ENCODE assay signal across 18 mouse cellular contexts in the genomic region with DNA sequence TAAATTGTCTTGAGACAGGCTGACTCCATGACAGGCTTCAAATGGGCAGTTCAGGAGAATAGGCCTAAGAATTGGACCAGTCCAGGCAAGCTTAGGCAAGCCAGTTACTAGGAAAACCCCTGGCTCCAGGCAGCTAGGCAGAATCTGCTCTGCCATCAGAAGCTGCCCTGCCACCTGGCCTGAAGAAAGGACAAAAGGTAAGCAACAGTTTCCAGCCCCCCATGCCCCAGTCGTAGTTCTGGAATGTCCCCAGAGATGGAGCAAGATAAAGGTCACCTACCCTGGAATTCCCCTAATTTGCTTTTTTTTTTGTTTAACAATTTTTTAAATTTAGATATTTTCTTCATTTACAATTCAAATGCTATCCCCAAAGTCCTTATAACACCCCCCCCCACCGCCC.
DNase-seq lines count a peak whose midpoint lies in the region; TF ChIP-seq lines count a peak whose summit lies in the region.
"Had no signal": no experiment of that assay in that cellular context is flagged by ENCODE, and none has a peak within 500 bp of the region (broad histone marks: within the 10 kb centered on the region; RNA-seq: fewer than 3 reads in every experiment).

No protein-coding gene starts in this region.

- no peak for TF ChIP-seq POLR2A in CH12.LX (IDR thresholded peaks at IDR 0.05; ENCODE audit: low read depth, low read length)

- in situ Hi-C loops in CH12.LX (cut with MboI; ENCODE audit: low pct_ligation_motif_present, low pct_unique_long_range_greater_than_20kb, low sequenced_read_pairs), result no loop called here

- H3K27ac ChIP-seq in CH12.LX (ENCODE audit: insufficient read depth, low read depth), result no peak overlapping the region

- DNase-seq in 3T3-L1 (ENCODE audit: low read depth, low spot score), result peak; percentile 18
- DNase-seq in CH12.LX (ENCODE audit: extremely low read depth), result peak; percentile 32
- DNase-seq in adipocyte (ENCODE audit: low spot score), result no peak
- no peak for DNase-seq in right cerebral cortex, postnatal 4 days
- DNase-seq: adrenal gland, adult 2 months; adrenal gland, adult 8-10 months; adrenal gland, postnatal 10 days; adrenal gland, postnatal 14 days; adrenal gland, postnatal 25 days; adrenal gland, postnatal 36 days; B cell, adult 2 months; cerebellum, adult 11 months; cerebellum, adult 11-12 months; cerebellum, adult 18-20 months; cerebellum, adult 2 months; cerebellum, adult 8-10 months; cerebellum, adult 9-10 months had no signal

- H3K4me2 ChIP-seq in CH12.LX (ENCODE audit: insufficient read depth, low read depth, poor library complexity, severe bottlenecking), result no peak overlapping the region

- peaks cover 0 to 6% of the 10 kb centered on the region in 2 experiments; a peak in 2 of 4 replicates for H3K4me1 ChIP-seq in CH12.LX (ENCODE audit: control insufficient read depth in 1 of 2, insufficient read depth in 2 of 2)

- no peak for TF ChIP-seq CTCF in CH12.LX (conservative IDR thresholded peaks at IDR 0.05 in 1 of 2, IDR thresholded peaks at IDR 0.05 in 1 of 2; ENCODE audit: low read depth in 2 of 2, low read length in 2 of 2)

- H3K4me3 ChIP-seq in CH12.LX (replicated peaks in 1 of 3; ENCODE audit: low read depth in 2 of 3, low read length in 2 of 3, poor library complexity in 1 of 3), result no peak overlapping the region

- peaks cover 2% of the 10 kb centered on the region for H3K9me3 ChIP-seq in CH12.LX (replicated peaks; ENCODE audit: low read length)

- H3K36me3 ChIP-seq in CH12.LX (replicated peaks in 1 of 2; ENCODE audit: control insufficient read depth in 1 of 2, insufficient read depth in 1 of 2, low read length in 1 of 2), result no peaks in the 10 kb centered on the region
- H3K36me3 ChIP-seq: G1E had no signal

- dilution Hi-C loops in CH12.LX (cut with MboI; ENCODE audit: extremely low pct_ligation_motif_present, extremely low pct_unique_long_range_greater_than_20kb, low sequenced_read_pairs), result no loop called here

- H3K27me3 ChIP-seq in CH12.LX (replicated peaks), result no peaks in the 10 kb centered on the region

- H3K79me2 ChIP-seq in CH12.LX (replicated peaks; ENCODE audit: control insufficient read depth, extremely low read depth, insufficient read depth, poor library complexity, severe bottlenecking), result no peaks in the 10 kb centered on the region

- TF ChIP-seq EP300 in CH12.LX (IDR thresholded peaks at IDR 0.05; ENCODE audit: low read length), result peak; percentile 54; the same call in 1 of the 2 replicates

- no peak for TF ChIP-seq RAD21 in CH12.LX (IDR thresholded peaks at IDR 0.05; ENCODE audit: low read depth, low read length)

- H3K9ac ChIP-seq in CH12.LX (ENCODE audit: insufficient read depth, low read depth), result no peak overlapping the region

TF ChIP-seq in CH12.LX, 34 proteins besides CTCF, POLR2A, EP300 and RAD21:
- peak; percentile 58; the same call in 1 of the 2 replicates for TF ChIP-seq TCF12 (IDR thresholded peaks at IDR 0.05; ENCODE audit: low read depth, low read length)
- 0 out of 2 replicates have a peak, but pooled peaks have one; percentile 20 for TF ChIP-seq ZNF384 (IDR thresholded peaks at IDR 0.05; ENCODE audit: low read depth, low read length)
- TF ChIP-seq ZC3H11A (IDR thresholded peaks at IDR 0.05; ENCODE audit: low read depth, low read length), result no peak
- peak; percentile 10; the same call in 1 of the 2 replicates for TF ChIP-seq IRF4 (IDR thresholded peaks at IDR 0.05; ENCODE audit: low read depth, low read length)
- no peak for TF ChIP-seq KAT2A (IDR thresholded peaks at IDR 0.05; ENCODE audit: insufficient replicate concordance, low read length)
- TF ChIP-seq MEF2A (IDR thresholded peaks at IDR 0.05; ENCODE audit: borderline replicate concordance, low read depth, low read length), result peak; percentile 39; the same call in 1 of the 2 replicates
TF ChIP-seq in CH12.LX: peak in this region for 4.

Comparison
In these comparisons a context has a peak if more than half of its experiments do, and no peak if none do; other contexts are left out.
1. DNase-seq: peak in 3T3-L1 (single experiment) and CH12.LX (single experiment); none in adipocyte (single experiment) and right cerebral cortex, postnatal 4 days (single experiment).